Mouse (Mus musculus) kidney, adult 8-10 months (tissue): ENCODE data around the gene Mrpl51.

Source experiments
- DNase-seq, 2 experiments: peaks; one replicate each; pipeline ENCODE4 v3.0.0; 2022

Gene Mrpl51

DNA sequence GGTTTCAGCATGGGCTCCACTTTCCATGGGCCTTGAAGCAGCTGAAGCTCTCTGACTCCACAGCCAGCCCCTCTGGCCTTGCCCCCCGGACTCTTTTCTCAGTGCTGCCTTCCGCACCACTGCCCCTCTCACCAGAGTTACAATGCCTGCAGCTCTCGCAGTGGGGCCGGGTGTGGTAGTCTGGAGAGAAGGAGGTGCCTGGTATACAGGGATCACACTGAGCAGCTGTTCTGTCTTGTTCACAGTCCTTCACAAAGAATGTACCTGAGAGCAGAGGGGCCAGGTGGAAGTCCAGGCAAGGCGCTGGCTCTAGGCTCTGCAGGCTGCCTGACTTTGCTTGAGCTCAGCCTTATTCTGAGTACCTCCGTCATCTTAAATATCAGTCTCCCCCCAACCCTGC, 44.7 kb downstream of the Mrpl51 start:
- no peak for DNase-seq

DNA sequence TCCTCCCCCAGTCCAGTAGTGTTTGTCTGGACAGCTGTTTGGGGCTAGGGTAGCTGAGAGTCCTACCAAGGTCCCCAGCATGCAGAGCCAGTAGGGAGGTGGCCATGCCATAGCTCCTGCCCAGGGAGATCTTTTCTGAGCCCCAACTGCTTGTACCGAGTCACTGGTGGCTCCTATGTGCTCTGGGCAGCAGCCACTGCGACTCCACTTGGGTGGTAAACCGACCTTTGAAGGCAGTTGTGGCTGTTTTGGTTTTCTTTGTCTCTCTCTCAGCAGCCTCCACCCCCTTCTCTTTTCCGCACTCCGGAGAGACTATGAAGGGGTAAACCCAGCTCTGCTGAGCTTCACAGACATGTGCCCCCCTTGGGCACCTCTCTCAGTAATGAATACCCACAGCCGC, 45.2 kb downstream of the Mrpl51 start, which contains the start of gene Cd27:
Cd27 (minus strand) TSS at position 229 of the 400 bp plus-strand sequence.
- no peak for DNase-seq

DNA sequence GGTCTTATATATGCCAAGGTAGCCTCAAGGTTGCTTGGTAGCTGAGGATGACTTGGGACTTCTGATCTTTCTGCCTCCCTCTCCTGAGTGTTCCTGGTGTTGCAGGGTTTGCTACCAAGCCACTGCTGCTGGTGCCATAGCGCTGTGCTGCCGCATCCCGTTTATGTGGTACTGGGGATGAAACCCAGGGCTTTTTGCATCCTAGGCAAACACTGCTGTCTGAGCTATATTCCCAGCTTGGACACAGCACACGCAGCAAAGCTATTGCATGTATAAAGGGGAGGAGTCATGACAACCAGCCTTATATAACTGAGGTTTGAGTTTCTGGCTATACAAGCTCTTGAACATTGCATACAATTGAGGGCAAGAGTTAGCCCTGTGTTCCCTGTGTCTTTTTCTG, 45.8 kb downstream of the Mrpl51 start:
- DNase-seq: no peak

DNA sequence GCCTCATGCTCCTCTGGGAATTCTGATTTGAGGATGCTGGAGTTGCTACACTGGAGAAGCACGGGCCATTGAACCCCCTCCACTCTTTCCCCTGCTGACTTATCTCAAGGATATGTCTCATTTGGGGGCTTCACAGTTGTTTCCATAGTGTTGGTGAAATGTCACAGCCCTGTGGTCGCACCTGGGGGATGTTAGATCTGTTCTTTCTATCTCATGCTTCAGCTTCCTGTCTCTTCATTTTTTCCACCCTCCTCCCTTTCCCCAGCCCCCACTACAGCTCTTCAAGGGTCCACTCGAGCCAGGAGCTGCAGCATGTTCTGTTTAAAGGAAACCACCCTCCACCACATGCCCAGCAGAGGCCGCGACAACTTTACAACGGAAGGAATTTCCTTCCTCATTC, 46.8 kb downstream of the Mrpl51 start:
- DNase-seq: no peak

DNA sequence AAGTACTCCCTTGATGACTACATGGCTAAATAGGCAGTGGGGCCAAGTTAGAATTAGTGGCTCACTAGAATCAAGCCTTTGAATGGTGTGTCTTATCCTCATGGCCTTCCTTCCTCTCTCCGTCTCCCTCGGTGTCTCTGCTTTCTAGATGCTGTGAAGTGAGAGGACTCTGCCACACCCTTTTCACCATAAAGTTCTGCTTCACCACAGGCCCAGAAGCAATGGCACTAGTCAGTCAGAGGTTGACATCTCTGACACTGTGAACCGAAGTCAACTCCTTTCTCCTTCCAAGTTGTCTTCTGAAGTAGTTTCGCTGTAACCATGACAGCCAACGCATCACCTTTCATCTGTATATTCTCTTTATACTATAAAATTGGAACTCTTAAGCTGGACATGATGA, 47.9 kb downstream of the Mrpl51 start:
- no peak for DNase-seq

DNA sequence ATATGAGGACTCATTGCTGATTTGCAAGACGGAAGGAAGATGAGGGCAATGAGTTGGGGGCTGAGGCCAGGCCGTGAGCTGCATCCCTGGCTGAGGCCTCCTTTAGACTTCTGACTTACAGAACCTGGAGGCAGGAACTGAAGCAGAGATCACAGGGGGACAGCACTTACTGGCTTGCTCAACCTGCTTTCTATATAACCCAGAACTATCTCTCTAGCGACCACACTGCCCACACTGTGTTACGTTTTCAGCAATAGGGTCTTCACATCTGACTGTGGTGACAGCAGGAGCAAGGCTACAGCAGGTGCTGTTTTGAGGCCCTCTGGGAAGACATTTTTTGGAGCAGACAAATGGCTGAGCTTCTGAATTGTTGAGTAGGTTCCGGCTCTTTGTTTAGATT, 49.0 kb downstream of the Mrpl51 start:
- DNase-seq: no peak

DNA sequence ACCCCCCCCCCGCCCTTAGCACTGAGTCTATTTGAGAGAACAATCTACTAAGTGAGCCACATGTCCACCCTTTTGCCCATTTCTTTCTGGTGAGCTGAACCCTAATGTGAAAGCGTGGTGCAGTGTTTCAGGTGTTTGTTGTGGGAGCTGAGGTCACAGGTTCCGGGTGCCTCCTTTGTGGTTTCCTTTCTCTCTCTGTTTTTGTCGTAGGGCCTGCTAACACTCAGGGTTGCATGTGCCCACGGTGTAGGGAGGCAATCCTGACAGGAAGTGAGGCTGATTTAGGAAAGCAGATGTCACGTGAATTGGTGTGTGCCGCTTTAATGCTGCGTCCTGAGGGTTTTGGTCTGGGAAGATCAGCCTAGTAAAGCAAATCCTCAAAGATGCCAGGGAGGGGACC, 50.0 kb downstream of the Mrpl51 start:
- DNase-seq: no peak

DNA sequence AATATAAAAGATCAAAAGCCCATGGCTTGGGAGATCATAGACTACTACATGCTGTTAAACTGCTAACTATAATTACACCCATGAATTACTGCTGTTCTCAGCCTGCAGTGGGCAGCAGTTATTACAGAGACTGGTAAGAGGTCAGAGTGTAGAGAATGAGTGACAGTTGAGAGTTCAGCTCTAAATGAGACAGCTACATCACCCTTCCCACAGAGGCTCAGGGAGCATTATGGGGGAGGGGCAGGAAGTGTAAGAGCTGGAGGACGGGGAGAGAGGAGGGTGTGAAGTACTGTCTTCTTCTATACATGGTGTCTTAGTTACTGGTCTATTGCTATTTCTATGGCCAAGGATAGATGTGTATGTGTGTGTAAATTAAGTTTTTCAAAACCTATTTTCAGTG, 53.0 kb downstream of the Mrpl51 start:
- DNase-seq: no peak
